ENCODE assay signal across 9 mouse cellular contexts in genomic region chrX:11935337-11935736, GRCm38 (mm10).
DNase-seq lines count a peak whose midpoint lies in the region; ATAC-seq lines count a peak whose summit lies in the region.
"Had no signal": no experiment of that assay in that cellular context is flagged by ENCODE, and none has a peak within 500 bp of the region (broad histone marks: within the 10 kb centered on the region; RNA-seq: fewer than 3 reads in every experiment).

No protein-coding gene starts in this region.

- peak; percentile 75 for ATAC-seq in lung, embryonic 15.5 days (ENCODE audit: borderline replicate concordance, extremely low read depth, low FRiP score, low TSS enrichment)
- ATAC-seq in erythroid progenitor cell, adult 5-6 weeks (replicated peaks; ENCODE audit: low FRiP score, poor library complexity, severe bottlenecking) = no peak
- ATAC-seq in liver, embryonic 11.5 days (replicated peaks; ENCODE audit: low FRiP score) = no peak

- H3K4me2 ChIP-seq in lung, embryonic 15.5 days = no peak overlapping the region
- H3K4me2 ChIP-seq in liver, embryonic 11.5 days = no peak overlapping the region
- H3K4me2 ChIP-seq: neural tube, embryonic 13.5 days had no signal

- peak; percentile 22 to 44 for DNase-seq in layer of hippocampus, postnatal 10 days (ENCODE audit: low spot score in 2 of 2)
- no peak for DNase-seq in layer of hippocampus, adult 9-11 months
- peak; percentile 4 for DNase-seq in brain, embryonic 18.5 days (ENCODE audit: low read depth, low spot score)
- DNase-seq in gastrocnemius, postnatal 25 days = peak; percentile 30
- no peak for DNase-seq in liver, embryonic 11.5 days (ENCODE audit: low spot score)
- no peak for DNase-seq in urinary bladder, adult 2 months (ENCODE audit: low spot score)

- no peak overlapping the region for H3K4me3 ChIP-seq in lung, embryonic 15.5 days
- no peak overlapping the region for H3K4me3 ChIP-seq in liver, embryonic 11.5 days (ENCODE audit: low read depth, low read length)
- H3K4me3 ChIP-seq: neural tube, embryonic 13.5 days had no signal

- H3K9me3 ChIP-seq in lung, embryonic 15.5 days = no peaks in the 10 kb centered on the region
- H3K9me3 ChIP-seq in liver, embryonic 11.5 days (ENCODE audit: control insufficient read depth, low read length) = no peaks in the 10 kb centered on the region
- H3K9me3 ChIP-seq: neural tube, embryonic 13.5 days had no signal

- 35% methylated on average over 5 of the region's 5 CpGs for WGBS in lung, embryonic 15.5 days
- 72% methylated on average over 5 of the region's 5 CpGs for WGBS in liver, embryonic 11.5 days

- no peak overlapping the region for H3K9ac ChIP-seq in lung, embryonic 15.5 days
- no peak overlapping the region for H3K9ac ChIP-seq in liver, embryonic 11.5 days (ENCODE audit: low read depth, low read length)
- H3K9ac ChIP-seq: neural tube, embryonic 13.5 days had no signal

- H3K36me3 ChIP-seq in lung, embryonic 15.5 days = no peaks in the 10 kb centered on the region
- H3K36me3 ChIP-seq in liver, embryonic 11.5 days (ENCODE audit: control insufficient read depth, insufficient read depth, low read length) = no peaks in the 10 kb centered on the region
- H3K36me3 ChIP-seq: neural tube, embryonic 13.5 days had no signal

- H3K27me3 ChIP-seq in lung, embryonic 15.5 days = 0 out of 2 replicates have a peak, but pooled peaks cover 3% of the 10 kb centered on the region
- no peaks in the 10 kb centered on the region; the same call in 1 of the 2 replicates for H3K27me3 ChIP-seq in liver, embryonic 11.5 days (replicated peaks; ENCODE audit: control insufficient read depth, insufficient read depth, low read length)
- H3K27me3 ChIP-seq: neural tube, embryonic 13.5 days had no signal

- H3K4me1 ChIP-seq in lung, embryonic 15.5 days = peaks cover 11% of the 10 kb centered on the region
- H3K4me1 ChIP-seq in liver, embryonic 11.5 days (replicated peaks; ENCODE audit: control insufficient read depth, insufficient read depth, low read length) = no peaks in the 10 kb centered on the region

- H3K27ac ChIP-seq in lung, embryonic 15.5 days = no peak overlapping the region
- H3K27ac ChIP-seq in liver, embryonic 11.5 days (ENCODE audit: low read depth, low read length) = no peak overlapping the region
- H3K27ac ChIP-seq: neural tube, embryonic 13.5 days had no signal

Comparison
In these comparisons a context has a peak if more than half of its experiments do, and no peak if none do; other contexts are left out.
1. DNase-seq: peak in layer of hippocampus, postnatal 10 days (2 of 2), brain, embryonic 18.5 days (single experiment) and gastrocnemius, postnatal 25 days (single experiment); none in layer of hippocampus, adult 9-11 months (single experiment), liver, embryonic 11.5 days (single experiment) and urinary bladder, adult 2 months (single experiment).